Mouse (Mus musculus) lung, postnatal 0 days (tissue): Measurements from ENCODE around the gene Rundc1.

Experiments
- CTCF ChIP-seq: IDR thresholded peaks from 2 replicates; pipeline ENCODE4 v1.5.1; 2016; ENCODE audit warnings: antibody characterized with exemption, mild to moderate bottlenecking
- EP300 ChIP-seq: IDR thresholded peaks from 2 replicates; pipeline ENCODE4 v1.6.1; 2016; ENCODE audit warnings: antibody characterized with exemption, mild to moderate bottlenecking, control low read depth

- TF ChIP-seq EP300 (no peak), CTCF (no peak)
Observed at GRCm38 (mm10) chr11:101418991-101419390, 5.9 kb upstream of the Rundc1 start.
